Mouse (Mus musculus) adrenal gland, adult 2 months (tissue): ENCODE data around the gene Cpne4. TPM values are rescaled to one million over a fixed set of nuclear protein-coding genes. Genes with fewer than 3 reads are reported as not detected.

Experiments
- DNase-seq: peaks from one replicate; pipeline ENCODE4 v3.0.0; 2021
- microRNA-seq, 2 experiments: library from miRNA; unstranded; fragments of <30 nt; microRNA quantifications; one replicate each; pipeline ENCODE4 v1.2.0; 2021
- polyA plus RNA-seq: library from polyadenylated mRNA; depleted of rRNA; stranded (reverse); fragments of >200 nt; gene quantifications from 2 replicates; pipeline ENCODE4 v1.2.3, GENCODE M21; 2012; rRNA removed
- total RNA-seq, 2 experiments: library from RNA; stranded (reverse); gene quantifications; 2 replicates each; pipeline ENCODE4 v1.2.3; 2021

Gene Cpne4
- total and polyA plus RNA-seq, 3 experiments = 0.23 TPM; not detected in 2

GRCm38 (mm10) chr9:105048351-105048750 is 501.3 kb downstream of the Cpne4 start:
- DNase-seq = no peak

GRCm38 (mm10) chr9:105049636-105050035 is 502.6 kb downstream of the Cpne4 start:
- DNase-seq = no peak

- DNase-seq = no peak
Measured at GRCm38 (mm10) chr9:105050257-105050656, 503.2 kb downstream of the Cpne4 start.

GRCm38 (mm10) chr9:105053147-105053557 is 506.1 kb downstream of the Cpne4 start, which contains the start of gene Mrpl3:
Mrpl3 (plus strand) TSS chr9:105053239.
- peak; percentile 88 for DNase-seq

GRCm38 (mm10) chr9:105053812-105054211 is 506.7 kb downstream of the Cpne4 start:
- DNase-seq = no peak

- DNase-seq = no peak
Measured at GRCm38 (mm10) chr9:105069106-105069505, 522.0 kb downstream of the Cpne4 start.

GRCm38 (mm10) chr9:105072991-105073748 is 526.1 kb downstream of the Cpne4 start:
- DNase-seq = no peak

GRCm38 (mm10) chr9:105074851-105075250 is 527.8 kb downstream of the Cpne4 start:
- no peak for DNase-seq

GRCm38 (mm10) chr9:105076756-105077424 is 529.8 kb downstream of the Cpne4 start:
- peak; percentile 73 for DNase-seq

- no peak for DNase-seq
Measured at GRCm38 (mm10) chr9:105078460-105078859, 531.4 kb downstream of the Cpne4 start.

GRCm38 (mm10) chr9:105080246-105080645 is 533.2 kb downstream of the Cpne4 start:
- no peak for DNase-seq

Small RNAs within 50 kb of the gene (microRNA-seq; reads per million reads assigned to microRNA genes)
- 0 reads per million in 2 experiments for gene Gm23391

Other genes starting within 250 kb of the Cpne4 start
- gene Acpp, start 209.5 kb upstream of the Cpne4 start, total RNA-seq = 10 to 100 TPM in 1 of 2 experiments, under 1 TPM in 1; 0.55 to 18.2 TPM
- 9.6 and 16.8 TPM in 2 replicates for gene Acpp, start 209.5 kb upstream of the Cpne4 start, polyA plus RNA-seq